Mouse (Mus musculus) lung, postnatal 0 days (tissue): ENCODE results near the gene Pef1. TPM values are rescaled to one million over a fixed set of nuclear protein-coding genes. Genes with fewer than 3 reads are reported as not detected.

ENCODE experiments used
- ATAC-seq: fragments of 200-750 bp; cut with Nextera tagmentation; 2 replicates; pipeline ENCODE4 v1.8.0; 2017; ENCODE audit warnings: moderate library complexity
- DNase-seq: peaks from one replicate; pipeline ENCODE4 v3.0.0-alpha.2; 2016; ENCODE audit warnings: low spot score
- H3K27ac ChIP-seq: fragments of 300-500 bp; sonication (generic); 2 replicates; pipeline ENCODE4 v1.5.1; 2014; ENCODE audit warnings: antibody characterized with exemption, mild to moderate bottlenecking, low read length, mixed read lengths
- H3K27me3 ChIP-seq: fragments of 300-500 bp; sonication (generic); replicated peaks from 2 replicates; pipeline ENCODE4 v1.6.1; 2014; ENCODE audit warnings: low read length, mixed read lengths; ENCODE audit not compliant: insufficient read depth
- H3K36me3 ChIP-seq: fragments of 300-500 bp; sonication (generic); 2 replicates; pipeline ENCODE4 v1.6.1; 2014; ENCODE audit warnings: low read length, mixed read lengths; ENCODE audit not compliant: insufficient read depth
- H3K4me1 ChIP-seq: fragments of 300-500 bp; sonication (generic); 2 replicates; pipeline ENCODE4 v1.6.1; 2014; ENCODE audit warnings: antibody characterized with exemption, low read depth, low read length, mixed read lengths; ENCODE audit not compliant: insufficient read depth
- H3K4me2 ChIP-seq: fragments of 300-500 bp; sonication (generic); replicated peaks from 2 replicates; pipeline ENCODE4 v1.6.1; 2014; ENCODE audit warnings: low read depth, mild to moderate bottlenecking, low read length, moderate library complexity, mixed read lengths
- H3K4me3 ChIP-seq: fragments of 300-500 bp; sonication (generic); 2 replicates; pipeline ENCODE4 v1.5.1; 2014; ENCODE audit warnings: low read depth, low read length
- H3K9ac ChIP-seq: fragments of 300-500 bp; sonication (generic); replicated peaks from 2 replicates; pipeline ENCODE4 v1.6.1; 2014; ENCODE audit warnings: low read depth, mild to moderate bottlenecking
- H3K9me3 ChIP-seq: fragments of 300-500 bp; sonication (generic); 2 replicates; pipeline ENCODE4 v1.6.1; 2016; ENCODE audit warnings: low read length, mixed read lengths
- CTCF ChIP-seq: IDR thresholded peaks from 2 replicates; pipeline ENCODE4 v1.5.1; 2016; ENCODE audit warnings: antibody characterized with exemption, mild to moderate bottlenecking
- EP300 ChIP-seq: IDR thresholded peaks from 2 replicates; pipeline ENCODE4 v1.6.1; 2016; ENCODE audit warnings: antibody characterized with exemption, mild to moderate bottlenecking, control low read depth
- WGBS: fragments of 180-500 bp; shearing (Covaris S2); extraction: QIAGEN DNeasy Blood & Tissue Kit; methylation state at CpG from one replicate; pipeline ENCODE4 v1.1.7; 2014; 5-methylcytosine and 5-hydroxymethylcytosine counted together
- polyA plus RNA-seq: library from polyadenylated mRNA; unstranded; fragments of >200 nt; fragmentation: Nextera tagmentation; extraction: Ambion mirVana; gene quantifications from 2 replicates; pipeline ENCODE4 v1.2.1, GENCODE M21; 2015

Gene Pef1
- polyA plus RNA-seq, 1 experiment from 2014 or later, result 84.6 TPM

DNA sequence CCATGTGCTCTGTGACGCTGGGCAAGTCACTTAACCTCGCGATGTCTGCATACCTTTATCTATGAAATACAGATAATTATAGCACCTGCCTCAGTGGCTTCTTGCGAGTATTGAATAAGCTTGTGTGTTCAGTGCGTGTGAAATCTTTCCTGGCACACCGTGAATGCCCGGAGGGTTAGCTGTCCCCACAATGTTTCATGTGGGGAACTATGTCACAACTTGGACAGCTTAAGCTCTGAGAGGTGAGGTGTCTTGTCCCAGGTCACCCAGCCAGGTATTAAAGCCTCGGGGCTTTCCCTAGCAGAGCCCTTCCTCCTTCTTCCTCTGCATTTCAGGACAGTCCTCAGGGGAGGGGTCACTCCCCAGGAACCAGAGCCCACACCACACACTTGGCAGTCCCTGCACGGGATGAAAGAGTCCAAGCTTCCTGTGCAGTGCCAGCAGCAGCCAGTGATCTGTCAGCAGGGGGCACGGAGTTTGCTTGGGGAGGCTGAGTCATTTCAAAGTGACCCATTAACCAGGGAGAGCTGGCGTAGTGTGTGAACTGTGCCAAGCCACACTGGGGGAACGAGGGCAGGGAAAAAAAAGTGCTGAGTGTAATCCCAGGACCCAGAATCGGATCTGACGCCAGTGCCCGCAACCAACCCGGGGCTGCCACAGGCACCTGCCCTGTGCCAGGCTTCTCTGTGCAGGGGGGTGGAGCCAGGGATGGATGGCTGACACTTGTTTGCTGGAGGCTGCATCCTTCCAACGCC, 27.4 kb upstream of the Pef1 start:
- no peak for TF ChIP-seq EP300
- peak; percentile 17; the same call in 1 of the 2 replicates for TF ChIP-seq CTCF
- no peaks in the 10 kb centered on the region for H3K36me3 ChIP-seq
- ATAC-seq (peak; percentile 56), DNase-seq (peak; percentile 26)
- no peak overlapping the region for H3K27ac ChIP-seq
- no peak overlapping the region for H3K4me3 ChIP-seq
- H3K27me3 ChIP-seq, result no peaks in the 10 kb centered on the region
- 61% methylated on average over 17 of the region's 17 CpGs for WGBS
- no peak overlapping the region for H3K9ac ChIP-seq
- H3K4me2 ChIP-seq, result no peak overlapping the region
- H3K4me1 ChIP-seq, result no peaks in the 10 kb centered on the region
- H3K9me3 ChIP-seq, result no peaks in the 10 kb centered on the region

DNA sequence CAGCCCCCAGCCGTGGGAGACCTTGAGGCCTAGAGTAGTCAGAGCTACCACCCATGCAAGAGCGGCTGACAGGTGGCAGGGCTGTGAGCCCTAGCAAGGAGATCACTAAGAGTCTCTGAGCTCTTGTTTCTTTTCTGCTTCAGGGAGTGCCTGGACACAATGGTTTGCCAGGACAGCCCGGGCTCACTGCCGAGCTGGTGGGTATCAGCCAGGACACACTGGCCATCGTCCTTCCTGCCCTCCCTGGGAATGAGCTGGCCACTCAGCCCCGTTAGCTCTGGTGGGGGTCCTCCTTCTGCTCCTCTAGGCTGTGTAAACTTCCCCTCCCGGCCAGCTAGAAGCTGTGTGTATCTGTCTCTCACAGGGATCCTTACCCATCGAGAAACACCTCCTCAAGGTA, 25.5 kb upstream of the Pef1 start:
- WGBS, result 45% methylated on average over 8 of the region's 8 CpGs
- Histone ChIP-seq H3K4me1 (no peaks in the 10 kb centered on the region), H3K27ac (no peak overlapping the region), H3K27me3 (no peaks in the 10 kb centered on the region), H3K9ac (no peak overlapping the region), H3K4me2 (no peak overlapping the region), H3K36me3 (no peaks in the 10 kb centered on the region), H3K9me3 (no peaks in the 10 kb centered on the region), H3K4me3 (no peak overlapping the region)
- TF ChIP-seq CTCF (no peak), EP300 (no peak)
- no peak for ATAC-seq
- no peak for DNase-seq

GRCm38 (mm10) chr4:130078816-130079485, 23.4 kb upstream of the Pef1 start:
- Histone ChIP-seq H3K36me3 (no peaks in the 10 kb centered on the region), H3K27ac (no peak overlapping the region), H3K4me3 (no peak overlapping the region), H3K9me3 (no peaks in the 10 kb centered on the region), H3K4me2 (no peak overlapping the region), H3K9ac (no peak overlapping the region), H3K27me3 (no peaks in the 10 kb centered on the region), H3K4me1 (no peaks in the 10 kb centered on the region)
- DNase-seq (no peak), ATAC-seq (no peak)
- TF ChIP-seq CTCF (no peak), EP300 (no peak)
- 59% methylated on average over 17 of the region's 17 CpGs for WGBS

DNA sequence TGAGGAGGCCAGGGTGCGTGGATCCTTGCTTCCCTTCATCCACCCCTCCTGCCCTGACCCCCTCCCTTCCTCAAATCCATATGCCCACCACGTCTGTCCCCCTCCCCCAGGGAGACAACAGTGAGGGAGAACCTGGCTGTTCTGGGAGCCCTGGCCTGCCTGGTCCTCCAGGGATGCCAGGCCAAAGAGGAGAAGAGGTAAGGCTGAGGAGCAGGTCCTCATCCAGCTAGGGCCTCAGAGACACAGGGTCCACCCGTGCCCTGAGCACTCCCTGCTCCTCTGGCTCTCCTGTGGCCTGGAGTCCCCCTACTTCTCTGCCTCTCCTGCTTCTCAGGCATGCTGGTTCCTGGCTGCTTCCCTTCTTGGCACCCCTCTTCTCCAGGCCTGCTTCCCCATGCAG, 22.8 kb upstream of the Pef1 start:
- TF ChIP-seq CTCF (no peak), EP300 (no peak)
- H3K27ac ChIP-seq, result no peak overlapping the region
- ATAC-seq (no peak), DNase-seq (no peak)
- no peak overlapping the region for H3K9ac ChIP-seq
- no peaks in the 10 kb centered on the region for H3K36me3 ChIP-seq
- H3K9me3 ChIP-seq, result no peaks in the 10 kb centered on the region
- 56% methylated on average over 3 of the region's 3 CpGs for WGBS
- no peak overlapping the region for H3K4me2 ChIP-seq
- no peak overlapping the region for H3K4me3 ChIP-seq
- no peaks in the 10 kb centered on the region for H3K4me1 ChIP-seq
- no peaks in the 10 kb centered on the region for H3K27me3 ChIP-seq

DNA sequence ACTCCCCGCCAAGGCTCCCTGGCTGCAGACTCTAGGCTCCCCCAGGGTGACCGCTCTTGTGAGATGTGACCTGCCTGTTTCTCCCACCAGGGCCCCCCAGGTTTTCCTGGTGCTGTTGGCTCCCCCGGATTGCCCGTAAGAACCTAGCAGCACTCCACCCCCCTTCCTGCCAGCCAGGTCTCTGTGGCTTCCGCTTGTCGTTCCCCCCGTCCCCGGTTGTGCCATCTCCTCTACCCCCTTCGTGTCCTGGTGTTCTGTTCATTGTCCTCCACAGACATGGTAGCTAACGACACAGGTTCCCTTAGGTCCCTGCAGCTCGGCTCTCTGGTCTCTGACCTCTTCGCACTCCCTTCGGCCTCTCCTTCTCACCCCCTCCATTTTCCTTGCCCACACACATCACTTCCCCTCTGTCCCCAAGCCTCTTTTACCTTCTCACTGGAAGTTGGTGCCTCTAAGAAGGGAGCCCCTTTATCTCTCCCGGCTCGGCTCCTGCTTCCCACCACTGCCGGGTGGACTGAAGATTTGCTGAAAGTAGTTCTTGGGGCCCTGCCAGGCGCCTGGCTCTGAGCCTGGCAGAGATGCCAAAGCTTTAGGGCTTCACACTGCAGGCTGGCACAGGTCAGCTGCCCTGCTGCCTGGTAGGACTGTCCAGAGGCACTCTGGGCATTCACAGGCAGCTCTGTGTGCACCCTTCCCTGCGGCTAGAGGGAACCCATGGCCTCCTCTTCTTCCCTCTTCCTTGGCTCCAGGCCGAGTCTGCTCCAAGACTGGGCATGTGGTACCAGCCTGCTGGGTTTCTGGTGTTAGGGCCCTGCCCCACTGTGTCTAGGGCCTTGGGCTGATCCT, 20.8 kb upstream of the Pef1 start:
- ATAC-seq (no peak), DNase-seq (no peak)
- 76% methylated on average over 19 of the region's 19 CpGs for WGBS
- no peaks in the 10 kb centered on the region for H3K9me3 ChIP-seq
- no peaks in the 10 kb centered on the region for H3K4me1 ChIP-seq
- H3K27me3 ChIP-seq, result no peaks in the 10 kb centered on the region
- no peak overlapping the region for H3K4me3 ChIP-seq
- H3K36me3 ChIP-seq, result no peaks in the 10 kb centered on the region
- H3K27ac ChIP-seq, result no peak overlapping the region
- TF ChIP-seq EP300 (no peak), CTCF (no peak)
- no peak overlapping the region for H3K4me2 ChIP-seq
- H3K9ac ChIP-seq, result no peak overlapping the region

GRCm38 (mm10) chr4:130082211-130082610, 20.1 kb upstream of the Pef1 start:
- TF ChIP-seq EP300, result no peak
- no peak for TF ChIP-seq CTCF
- DNase-seq (no peak), ATAC-seq (no peak)
- Histone ChIP-seq H3K4me2 (no peak overlapping the region), H3K9me3 (no peaks in the 10 kb centered on the region), H3K27me3 (no peaks in the 10 kb centered on the region), H3K36me3 (no peaks in the 10 kb centered on the region), H3K9ac (no peak overlapping the region), H3K4me1 (no peaks in the 10 kb centered on the region), H3K27ac (no peak overlapping the region), H3K4me3 (no peak overlapping the region)
- 62% methylated on average over 9 of the region's 9 CpGs for WGBS
